Mouse (Mus musculus) CH12.LX (cell line): ENCODE data around the gene Macrod2. TPM values are rescaled to one million over a fixed set of nuclear protein-coding genes. Genes with fewer than 3 reads are reported as not detected.

ENCODE experiments used
- DNase-seq: peaks from one replicate; pipeline ENCODE4 v3.0.0-alpha.2; 2013; ENCODE audit errors: extremely low read depth
- H3K27ac ChIP-seq: 2 replicates; pipeline ENCODE4 v1.5.1; 2012; ENCODE audit warnings: low read depth, mild to moderate bottlenecking, control low read depth, moderate library complexity; ENCODE audit not compliant: insufficient read depth
- H3K27me3 ChIP-seq: replicated peaks from 2 replicates; pipeline ENCODE3; 2012; ENCODE audit warnings: inconsistent platforms
- H3K36me3 ChIP-seq, 2 experiments: replicated peaks in 1 of 2; 2 replicates each; pipeline versions ENCODE3 to v1.6.1; 2012; ENCODE audit warnings: inconsistent platforms in 1 of 2, low read length in 1 of 2, mild to moderate bottlenecking in 1 of 2, mixed read lengths in 1 of 2, moderate library complexity in 1 of 2; ENCODE audit not compliant: control insufficient read depth in 1 of 2, insufficient read depth in 1 of 2
- H3K4me1 ChIP-seq, 2 experiments: 2 replicates each; pipeline ENCODE4 v1.6.1; 2012; ENCODE audit warnings: inconsistent platforms in 1 of 2, moderate library complexity in 1 of 2; ENCODE audit not compliant: insufficient read depth in 2 of 2, control insufficient read depth in 1 of 2
- H3K4me2 ChIP-seq: 2 replicates; pipeline ENCODE4 v1.6.1; 2012; ENCODE audit warnings: low read depth, mild to moderate bottlenecking, control low read depth; ENCODE audit not compliant: poor library complexity, insufficient read depth, severe bottlenecking
- H3K4me3 ChIP-seq, 3 experiments: fragments of 150-350 bp in 1 of 3; sonication (generic) in 1 of 3; replicated peaks in 1 of 3; 2 replicates each; pipeline versions ENCODE3 to v1.5.1; 2011 to 2012; ENCODE audit warnings: low read depth in 2 of 3, low read length in 2 of 3, mild to moderate bottlenecking in 2 of 3, moderate library complexity in 2 of 3, control low read depth in 1 of 3, improper control_type of control experiment in 1 of 3, inconsistent platforms in 1 of 3, mixed read lengths in 1 of 3; ENCODE audit not compliant: poor library complexity in 1 of 3
- H3K79me2 ChIP-seq: replicated peaks from 2 replicates; pipeline ENCODE4 v1.6.1; 2012; ENCODE audit warnings: mild to moderate bottlenecking, moderate library complexity; ENCODE audit not compliant: control insufficient read depth, poor library complexity, insufficient read depth, severe bottlenecking; ENCODE audit errors: extremely low read depth
- H3K9ac ChIP-seq: 2 replicates; pipeline ENCODE4 v1.6.1; 2012; ENCODE audit warnings: low read depth, mild to moderate bottlenecking, control low read depth, moderate library complexity; ENCODE audit not compliant: insufficient read depth
- H3K9me3 ChIP-seq: replicated peaks from 2 replicates; pipeline ENCODE3; 2012; ENCODE audit warnings: low read length, inconsistent platforms, mixed read lengths
- CHD1 ChIP-seq: IDR thresholded peaks from 2 replicates; pipeline ENCODE4 v1.6.1; 2012; ENCODE audit warnings: low read depth, low read length, improper control_type of control experiment, inconsistent platforms
- CHD2 ChIP-seq: IDR thresholded peaks from 2 replicates; pipeline ENCODE4 v1.6.1; 2011; ENCODE audit warnings: low read length, improper control_type of control experiment
- E2F4 ChIP-seq: IDR thresholded peaks from 2 replicates; pipeline ENCODE4 v1.6.1; 2011; ENCODE audit warnings: low read depth, low read length, improper control_type of control experiment; ENCODE audit not compliant: insufficient replicate concordance
- ELF1 ChIP-seq: IDR thresholded peaks from 2 replicates; pipeline ENCODE4 v1.6.1; 2014; ENCODE audit warnings: low read depth, mild to moderate bottlenecking, inconsistent platforms, low read length, improper control_type of control experiment
- GABPA ChIP-seq: IDR thresholded peaks from 2 replicates; pipeline ENCODE4 v1.6.1; 2012; ENCODE audit warnings: low read depth, low read length, improper control_type of control experiment, inconsistent platforms; ENCODE audit not compliant: insufficient replicate concordance
- IRF4 ChIP-seq: IDR thresholded peaks from 2 replicates; pipeline ENCODE4 v1.6.1; 2014; ENCODE audit warnings: low read depth, mild to moderate bottlenecking, inconsistent platforms, low read length, improper control_type of control experiment
- KAT2A ChIP-seq: IDR thresholded peaks from 2 replicates; pipeline ENCODE4 v1.6.1; 2012; ENCODE audit warnings: low read length, improper control_type of control experiment, inconsistent platforms; ENCODE audit not compliant: insufficient replicate concordance
- MEF2A ChIP-seq: IDR thresholded peaks from 2 replicates; pipeline ENCODE4 v1.6.1; 2014; ENCODE audit warnings: low read depth, mild to moderate bottlenecking, inconsistent platforms, low read length, improper control_type of control experiment, borderline replicate concordance
- MXI1 ChIP-seq: IDR thresholded peaks from 2 replicates; pipeline ENCODE4 v1.6.1; 2011; ENCODE audit warnings: mild to moderate bottlenecking, low read depth, low read length, improper control_type of control experiment
- MYC ChIP-seq: IDR thresholded peaks from 2 replicates; pipeline ENCODE4 v1.6.1; 2011; ENCODE audit warnings: low read depth, mild to moderate bottlenecking, improper control_type of control experiment, low read length
- PAX5 ChIP-seq: IDR thresholded peaks from 2 replicates; pipeline ENCODE4 v1.6.1; 2012; ENCODE audit warnings: low read length, inconsistent platforms, mixed read lengths
- RAD21 ChIP-seq: IDR thresholded peaks from 2 replicates; pipeline ENCODE4 v1.6.1; 2011; ENCODE audit warnings: low read depth, mild to moderate bottlenecking, low read length, improper control_type of control experiment, moderate library complexity
- RCOR1 ChIP-seq: conservative IDR thresholded peaks from 2 replicates; pipeline ENCODE4 v1.6.1; 2012; ENCODE audit warnings: low read depth, mild to moderate bottlenecking, inconsistent platforms, low read length, improper control_type of control experiment
- SMC3 ChIP-seq: IDR thresholded peaks from 2 replicates; pipeline ENCODE4 v1.6.1; 2011; ENCODE audit warnings: low read depth, low read length, improper control_type of control experiment
- TCF12 ChIP-seq: IDR thresholded peaks from 2 replicates; pipeline ENCODE4 v1.6.1; 2014; ENCODE audit warnings: low read depth, mild to moderate bottlenecking, inconsistent platforms, low read length, improper control_type of control experiment
- UBTF ChIP-seq: IDR thresholded peaks from 2 replicates; pipeline ENCODE4 v1.6.1; 2012; ENCODE audit warnings: low read depth, mild to moderate bottlenecking, inconsistent platforms, low read length, improper control_type of control experiment, moderate library complexity
- USF1 ChIP-seq: IDR thresholded peaks from 2 replicates; pipeline ENCODE4 v1.6.1; 2014; ENCODE audit warnings: low read depth, mild to moderate bottlenecking, inconsistent platforms, low read length, improper control_type of control experiment
- USF2 ChIP-seq: conservative IDR thresholded peaks from 2 replicates; pipeline ENCODE4 v1.6.1; 2011; ENCODE audit warnings: low read depth, low read length, improper control_type of control experiment
- ZKSCAN1 ChIP-seq: IDR thresholded peaks from 2 replicates; pipeline ENCODE4 v1.6.1; 2012; ENCODE audit warnings: low read depth, inconsistent platforms, low read length, improper control_type of control experiment, borderline replicate concordance
- dilution Hi-C: fragments of 300-500 bp; cut with MboI; formaldehyde crosslinking; loops from 2 replicates; pipeline ENCODE4 v1.14.3; 2020; ENCODE audit warnings: low sequenced_read_pairs; ENCODE audit not compliant: extremely low pct_unique_long_range_greater_than_20kb, extremely low pct_ligation_motif_present
- in situ Hi-C: fragments of 300-500 bp; cut with MboI; formaldehyde crosslinking; loops from 3 replicates; pipeline ENCODE4 v1.14.3; 2019; ENCODE audit warnings: low sequenced_read_pairs, low pct_ligation_motif_present, low pct_unique_long_range_greater_than_20kb, mixed read lengths
- polyA plus RNA-seq: library from polyadenylated mRNA; unstranded; fragments of >175 nt; gene quantifications from 2 replicates; pipeline ENCODE4 v1.2.1, GENCODE M21; 2012; ENCODE audit warnings: low read depth; ENCODE audit not compliant: insufficient read length
- total RNA-seq, 2 experiments: library from RNA; depleted of rRNA; stranded (reverse); fragments of 300-350 nt in 1 of 2; fragments of >200 nt in 1 of 2; gene quantifications; 2 replicates each; pipeline ENCODE4 v1.2.3; 2012 to 2014

Gene Macrod2
- total and polyA plus RNA-seq, 3 experiments, result not detected

GRCm38 (mm10) chr2:141817546-141818180 lies 1422.6 kb downstream of the Macrod2 start:
- H3K4me3 ChIP-seq, result no peak overlapping the region
- no peaks in the 10 kb centered on the region for H3K4me1 ChIP-seq
- no peak for DNase-seq
- H3K79me2 ChIP-seq, result no peaks in the 10 kb centered on the region
- H3K9me3 ChIP-seq, result peaks cover 34% of the 10 kb centered on the region
- H3K4me2 ChIP-seq, result no peak overlapping the region
- in situ Hi-C loops, result no loop called here
- H3K27me3 ChIP-seq, result no peaks in the 10 kb centered on the region
- H3K36me3 ChIP-seq, result no peaks in the 10 kb centered on the region
- dilution Hi-C loops, result no loop called here
- no peak overlapping the region for H3K27ac ChIP-seq
- H3K9ac ChIP-seq, result no peak overlapping the region
- TF ChIP-seq MXI1 (no peak), GABPA (no peak), RCOR1 (no peak), KAT2A (no peak), MEF2A (no peak), ELF1 (no peak), RAD21 (no peak), USF2 (no peak), PAX5 (no peak), MYC (no peak)

DNA sequence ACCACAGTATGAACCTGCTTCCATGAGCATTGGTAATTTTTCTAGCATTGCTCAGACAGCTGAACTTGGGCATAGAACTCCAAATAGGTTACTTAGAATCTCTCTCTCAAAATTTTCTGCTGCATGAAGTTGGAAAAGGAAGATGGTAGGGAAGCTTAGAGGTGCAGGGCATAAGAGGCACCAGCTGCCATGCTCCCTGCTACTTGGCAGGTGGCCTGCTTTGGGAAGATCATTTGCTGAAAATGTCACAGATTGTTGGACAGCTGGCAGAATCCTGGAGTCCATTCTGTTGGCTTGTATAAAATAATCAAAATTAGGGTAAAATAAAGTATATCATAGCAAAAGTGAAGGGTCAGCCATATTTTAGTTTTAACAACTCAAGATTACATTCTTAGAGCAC lies 1425.7 kb downstream of the Macrod2 start:
- H3K9ac ChIP-seq, result no peak overlapping the region
- H3K79me2 ChIP-seq, result no peaks in the 10 kb centered on the region
- peaks cover 46% of the 10 kb centered on the region for H3K9me3 ChIP-seq
- no peaks in the 10 kb centered on the region for H3K4me1 ChIP-seq
- no peak overlapping the region for H3K4me3 ChIP-seq
- no peaks in the 10 kb centered on the region for H3K36me3 ChIP-seq
- dilution Hi-C loops (no loop called here), in situ Hi-C loops (no loop called here)
- H3K27ac ChIP-seq, result no peak overlapping the region
- H3K27me3 ChIP-seq, result no peaks in the 10 kb centered on the region
- DNase-seq, result no peak
- H3K4me2 ChIP-seq, result no peak overlapping the region
- TF ChIP-seq ZKSCAN1 (no peak), MYC (no peak), USF1 (no peak), TCF12 (no peak), MXI1 (no peak), PAX5 (no peak), GABPA (no peak), E2F4 (no peak), SMC3 (no peak), MEF2A (no peak), UBTF (no peak), USF2 (no peak), CHD2 (no peak), IRF4 (no peak), CHD1 (no peak)
